Mouse (Mus musculus) layer of hippocampus, adult 2 months (tissue): ENCODE results near the gene Zdhhc12. TPM values are rescaled to one million over a fixed set of nuclear protein-coding genes. Genes with fewer than 3 reads are reported as not detected.

ENCODE experiments used
- DNase-seq, 2 experiments: peaks; one replicate each; pipeline ENCODE4 v3.0.0; 2022; ENCODE audit warnings: low spot score in 2 of 2
- H3K27ac ChIP-seq: fragments of 200-600 bp; 2 replicates; pipeline ENCODE4 v1.8.1; 2022
- H3K4me3 ChIP-seq: fragments of 200-600 bp; 2 replicates; pipeline ENCODE4 v1.8.1; 2022; ENCODE audit warnings: mild to moderate bottlenecking
- CTCF ChIP-seq: fragments of 200-600 bp; conservative IDR thresholded peaks from 2 replicates; pipeline ENCODE4 v1.8.1; 2022; ENCODE audit warnings: antibody characterized with exemption, mild to moderate bottlenecking, moderate library complexity
- total RNA-seq, 2 experiments: library from RNA; stranded (reverse); gene quantifications; 2 replicates each; pipeline ENCODE4 v1.2.3; 2021

Gene Zdhhc12
- total RNA-seq, 2 experiments from 2014 or later, result 7.6 to 9.1 TPM

DNA sequence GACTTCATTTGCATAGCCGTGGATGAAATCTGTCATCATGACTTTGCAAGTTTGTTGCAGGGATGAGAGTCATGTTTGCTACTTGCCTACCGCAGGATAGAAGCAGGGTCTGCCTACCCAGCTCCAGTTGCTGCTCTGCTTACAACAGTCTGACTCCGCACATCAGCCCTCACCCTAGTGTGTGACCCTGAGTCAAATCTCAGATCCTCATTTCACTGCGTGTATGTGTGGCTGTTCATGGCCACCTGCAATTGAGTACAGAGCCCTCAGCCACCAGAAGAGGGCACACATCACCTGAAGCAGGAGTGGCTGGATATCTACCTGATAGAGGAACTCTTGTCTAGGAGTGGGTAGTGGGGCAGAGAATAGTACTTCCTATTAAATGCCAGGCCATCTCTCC lies 6.1 kb downstream of the Zdhhc12 start:
- H3K27ac ChIP-seq, result no peak overlapping the region
- no peak overlapping the region for H3K4me3 ChIP-seq
- peak; percentile 38 for TF ChIP-seq CTCF
- DNase-seq, result no peak

DNA sequence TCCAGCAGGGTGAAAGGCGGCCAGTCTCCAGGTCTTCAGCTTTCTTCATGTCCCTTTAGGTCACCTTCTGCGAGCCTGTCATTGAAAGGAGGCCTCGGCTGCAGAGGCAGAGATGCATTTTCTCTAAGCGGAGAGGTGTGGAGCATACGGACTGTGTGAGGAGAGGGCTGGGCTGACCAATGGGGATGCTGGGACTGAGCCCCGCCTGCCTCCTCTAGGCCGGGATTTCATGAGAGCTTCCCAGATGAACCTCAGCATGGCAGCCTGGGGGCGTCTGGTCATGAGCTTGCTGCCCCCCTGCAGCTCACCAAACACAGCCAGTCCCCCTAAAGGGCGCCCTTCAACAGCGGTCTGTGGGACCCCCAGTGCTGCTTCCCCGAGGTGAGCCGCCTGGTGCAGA lies 8.8 kb downstream of the Zdhhc12 start:
- no peak for TF ChIP-seq CTCF
- no peak overlapping the region for H3K27ac ChIP-seq
- DNase-seq, result no peak
- no peak overlapping the region for H3K4me3 ChIP-seq

DNA sequence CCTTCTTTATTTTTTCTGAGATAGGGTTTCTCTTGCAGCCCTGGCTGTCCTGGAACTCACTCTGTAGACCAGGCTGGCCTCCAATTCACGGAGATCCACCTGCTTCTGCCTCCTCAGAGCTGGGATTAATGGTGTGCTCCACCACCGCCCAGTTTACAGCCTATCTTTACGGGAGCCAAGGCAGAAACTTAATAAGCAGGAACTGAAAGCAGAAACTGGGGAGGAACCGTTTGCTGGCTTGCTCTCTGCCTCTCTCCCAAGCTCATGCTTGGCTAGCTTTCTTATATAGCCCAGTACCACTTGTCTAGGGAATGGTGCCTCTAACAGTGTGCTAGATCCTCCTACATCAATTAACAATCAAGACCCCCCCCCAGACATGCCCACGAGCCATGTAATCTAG lies 9.3 kb downstream of the Zdhhc12 start:
- Histone ChIP-seq H3K27ac (no peak overlapping the region), H3K4me3 (no peak overlapping the region)
- no peak for TF ChIP-seq CTCF
- DNase-seq, result no peak

DNA sequence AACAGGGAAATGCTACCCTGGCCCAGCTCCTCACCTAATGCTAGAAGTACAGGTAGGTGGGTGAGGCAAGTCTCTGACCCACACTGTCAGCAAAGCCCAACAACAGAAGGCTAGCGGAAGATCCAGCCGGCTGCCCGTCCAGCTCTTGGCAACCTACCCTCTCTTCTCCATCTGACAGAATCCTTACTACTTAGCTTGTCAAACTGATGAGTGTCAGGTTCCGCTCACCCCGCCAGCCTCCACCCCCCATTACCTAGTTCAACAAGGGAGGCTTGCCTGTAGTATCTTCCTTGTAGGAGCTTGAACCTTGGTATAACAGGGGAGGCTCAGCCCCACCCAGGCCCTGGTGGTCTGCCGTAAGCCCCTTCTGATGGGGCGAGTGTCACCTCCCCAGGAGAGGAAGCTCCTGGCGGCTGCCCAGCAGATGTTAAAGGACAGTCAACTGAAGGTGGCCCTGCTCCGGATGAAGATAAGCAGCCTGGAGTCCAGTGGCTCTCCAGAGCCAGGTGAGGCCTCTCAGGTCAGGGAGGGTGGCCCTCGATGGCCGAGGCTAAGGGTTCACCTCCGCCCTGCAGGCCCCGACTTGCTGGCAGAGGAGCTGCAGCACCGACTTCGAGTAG lies 13.2 kb downstream of the Zdhhc12 start:
- no peak overlapping the region for H3K4me3 ChIP-seq
- no peak for TF ChIP-seq CTCF
- no peak for DNase-seq
- H3K27ac ChIP-seq, result no peak overlapping the region

GRCm38 (mm10) chr2:30078760-30079159 lies 14.7 kb downstream of the Zdhhc12 start:
- no peak for TF ChIP-seq CTCF
- peak overlapping the region; percentile 14; the same call in 1 of the 2 replicates for H3K27ac ChIP-seq
- H3K4me3 ChIP-seq, result no peak overlapping the region
- no peak for DNase-seq

- H3K4me3 ChIP-seq, result no peak overlapping the region
- peak overlapping the region; percentile 51; the same call in 1 of the 2 replicates for H3K27ac ChIP-seq
- no peak for DNase-seq
- TF ChIP-seq CTCF, result no peak
Observed at GRCm38 (mm10) chr2:30078349-30078712, 15.1 kb downstream of the Zdhhc12 start.

- Histone ChIP-seq H3K4me3 (peak within 1 kb of the TSS; percentile 56), H3K27ac (peak within 1 kb of the TSS; percentile 51; the same call in 1 of the 2 replicates)
- TF ChIP-seq CTCF, result peak; percentile 99
- peak; percentile 55 to 83 for DNase-seq
Observed at GRCm38 (mm10) chr2:30077502-30078348, 15.7 kb downstream of the Zdhhc12 start, which contains the start of gene Pkn3. TSS of gene Pkn3 (plus strand) at chr2:30077684.

DNA sequence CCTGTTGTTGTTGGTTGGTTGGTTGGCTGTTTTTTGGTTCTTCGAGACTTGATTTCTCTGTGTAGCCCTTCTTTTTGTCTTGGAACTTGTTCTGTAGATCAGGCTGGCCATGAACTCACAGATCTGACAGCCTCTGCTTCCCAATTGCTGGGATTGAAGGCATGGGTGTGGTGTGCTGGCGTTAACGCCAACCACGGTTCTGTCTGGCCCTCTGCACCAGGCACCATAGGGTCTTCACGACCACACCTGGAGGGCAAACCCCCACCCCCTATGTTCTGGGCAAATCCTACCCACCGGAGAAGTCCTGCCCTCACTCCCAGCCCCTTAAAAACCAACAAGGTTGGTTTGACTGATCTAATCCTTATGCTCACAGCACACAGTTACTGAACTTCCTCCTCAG lies 16.5 kb downstream of the Zdhhc12 start:
- DNase-seq, result no peak
- no peak for TF ChIP-seq CTCF
- Histone ChIP-seq H3K4me3 (peak overlapping the region; percentile 56; the same call in 1 of the 2 replicates), H3K27ac (no peak overlapping the region)

- DNase-seq, result no peak
- Histone ChIP-seq H3K4me3 (no peak overlapping the region), H3K27ac (no peak overlapping the region)
- no peak for TF ChIP-seq CTCF
Observed at GRCm38 (mm10) chr2:30076439-30076838, 17.0 kb downstream of the Zdhhc12 start.

GRCm38 (mm10) chr2:30075625-30076024 lies 17.8 kb downstream of the Zdhhc12 start:
- TF ChIP-seq CTCF, result no peak
- no peak overlapping the region for H3K27ac ChIP-seq
- H3K4me3 ChIP-seq, result no peak overlapping the region
- no peak for DNase-seq

DNA sequence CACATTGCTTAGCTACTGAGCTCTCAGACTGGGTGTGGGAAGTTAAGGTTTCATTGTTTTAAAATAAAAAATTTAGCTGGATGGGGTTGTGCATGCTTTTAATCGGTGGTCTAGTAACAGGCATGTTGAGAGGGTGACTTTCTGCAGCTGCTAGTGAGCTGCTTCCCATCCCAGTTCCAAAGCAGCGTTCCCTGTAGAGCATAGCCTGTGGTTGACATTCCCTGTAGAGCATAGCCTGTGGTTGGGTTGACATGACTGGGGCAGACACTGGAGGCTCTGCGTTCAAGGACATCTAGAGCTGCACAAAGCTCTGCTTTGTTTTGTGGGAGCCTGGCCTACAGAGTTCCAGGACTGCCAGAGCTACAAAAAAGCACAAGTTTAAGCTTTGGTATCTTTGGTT lies 20.2 kb downstream of the Zdhhc12 start:
- no peak overlapping the region for H3K27ac ChIP-seq
- no peak for DNase-seq
- TF ChIP-seq CTCF, result no peak
- no peak overlapping the region for H3K4me3 ChIP-seq

GRCm38 (mm10) chr2:30072875-30073274 lies 20.6 kb downstream of the Zdhhc12 start:
- no peak for DNase-seq
- Histone ChIP-seq H3K27ac (no peak overlapping the region), H3K4me3 (no peak overlapping the region)
- TF ChIP-seq CTCF, result no peak

GRCm38 (mm10) chr2:30067962-30068361 lies 25.5 kb downstream of the Zdhhc12 start:
- H3K4me3 ChIP-seq, result peak overlapping the region; percentile 85
- no peak for TF ChIP-seq CTCF
- H3K27ac ChIP-seq, result no peak overlapping the region
- no peak for DNase-seq
